In genomic region chr8:20408441-20409030, GRCm38 (mm10) we compare ENCODE assay signal across 9 mouse cellular contexts. TPM values are rescaled to one million over a fixed set of nuclear protein-coding genes. Genes with fewer than 3 reads are reported as not detected.
DNase-seq lines count a peak whose midpoint lies in the region; ATAC-seq lines count a peak whose summit lies in the region.
"Not testable (repeated sequence)": the region's sequence is repeated elsewhere in the genome, so short reads cannot be mapped to it uniquely, and the experiment has no call there.
"Had no signal": no experiment of that assay in that cellular context is flagged by ENCODE, and none has a peak within 500 bp of the region (broad histone marks: within the 10 kb centered on the region; RNA-seq: fewer than 3 reads in every experiment).

No protein-coding gene starts in this region.

- not testable (repeated sequence) for H3K36me3 ChIP-seq in limb, embryonic 11.5 days (ENCODE audit: control insufficient read depth, insufficient read depth, low read length)

- not testable (repeated sequence) for H3K9ac ChIP-seq in limb, embryonic 11.5 days (ENCODE audit: low read length)

- H3K9me3 ChIP-seq in limb, embryonic 11.5 days (ENCODE audit: control insufficient read depth, low read length), result not testable (repeated sequence)

- H3K27ac ChIP-seq in limb, embryonic 11.5 days (replicated peaks; ENCODE audit: low read depth, low read length), result not testable (repeated sequence)

- not testable (repeated sequence) for ATAC-seq in limb, embryonic 11.5 days (ENCODE audit: insufficient number of reproducible peaks, low FRiP score, low TSS enrichment, low read depth)

- H3K27me3 ChIP-seq in limb, embryonic 11.5 days (ENCODE audit: control insufficient read depth, insufficient read depth, low read length), result not testable (repeated sequence)

- not testable (repeated sequence) for H3K4me3 ChIP-seq in limb, embryonic 11.5 days (ENCODE audit: low read depth, low read length)

- H3K4me1 ChIP-seq in limb, embryonic 11.5 days (ENCODE audit: control insufficient read depth, insufficient read depth, low read length), result not testable (repeated sequence)

- WGBS in limb, embryonic 11.5 days, result 91% methylated on average over 7 of the region's 8 CpGs

- DNase-seq in 3T3-L1 (ENCODE audit: low read depth, low spot score), result peak; percentile 1
- DNase-seq in adrenal gland, adult 2 months, result peak; percentile 47
- peak; percentile 0 for DNase-seq in embryo, embryonic 10.5 days (ENCODE audit: low spot score)
- DNase-seq in heart, postnatal 14 days, result peak; percentile 23 to 32
- peak; percentile 24 for DNase-seq in kidney, postnatal 14 days
- DNase-seq in limb, embryonic 11.5 days (ENCODE audit: low spot score), result peak; percentile 4
- DNase-seq in ovary, adult 18-20 months (ENCODE audit: low spot score), result peak; percentile 15
- peak; percentile 35 for DNase-seq in testis, postnatal 14 days (ENCODE audit: low spot score)

- not testable (repeated sequence) for H3K4me2 ChIP-seq in limb, embryonic 11.5 days (ENCODE audit: low read depth, severe bottlenecking)

- intact Hi-C loops in heart, postnatal 14 days (cut with DNase I), result not testable (repeated sequence)

RNA-seq across cellular contexts. Expression of gene Gm15319, which starts 45.5 kb away (rescaled TPM):
- total RNA-seq in adrenal gland, adult 2 months (2021), result 1 to 10 TPM in 1 of 2 experiments, under 1 TPM in 1; 0.41 to 1.2 TPM
- polyA plus RNA-seq in adrenal gland, adult 2 months (2012; rRNA removed), result not detected in 2 replicates
- 1 to 10 TPM in 1 of 2 experiments, under 1 TPM in 1; 0.20 to 1.3 TPM for total RNA-seq in heart, postnatal 14 days (2021)
- polyA plus RNA-seq in limb, embryonic 11.5 days (2014; fragmentation: Nextera tagmentation; extraction: Ambion mirVana), result not detected in 2 replicates
- polyA plus RNA-seq: macrophage had no signal
